ENCODE assay signal across 32 mouse cellular contexts in the genomic region with DNA sequence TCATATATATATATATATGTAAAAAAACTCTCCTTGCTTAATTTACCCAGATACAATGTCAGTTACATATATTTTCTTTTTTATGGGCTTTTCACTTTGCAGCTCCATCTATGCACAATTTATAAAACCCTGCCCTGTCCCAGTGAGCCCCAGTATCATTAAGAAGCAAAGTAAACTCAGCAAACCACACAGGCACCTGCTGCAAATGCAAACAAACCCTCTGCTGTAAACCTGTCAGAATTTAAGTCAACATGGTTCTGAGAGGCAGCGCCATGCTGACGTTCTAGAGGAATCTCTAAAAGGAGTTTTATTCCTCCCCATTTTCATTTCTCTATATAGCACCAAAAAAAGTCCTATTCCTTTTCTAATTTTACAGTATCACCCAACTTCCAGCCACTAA. TPM values are rescaled to one million over a fixed set of nuclear protein-coding genes. Genes with fewer than 3 reads are reported as not detected.
"Had no signal": no experiment of that assay in that cellular context is flagged by ENCODE, and none has a peak within 500 bp of the region (broad histone marks: within the 10 kb centered on the region; RNA-seq: fewer than 3 reads in every experiment).

No protein-coding gene starts in this region.

- H3K27me3 ChIP-seq: heart, embryonic 13.5 days; heart, embryonic 15.5 days; hindbrain, embryonic 13.5 days; hindbrain, embryonic 15.5 days; kidney, embryonic 15.5 days; limb, embryonic 13.5 days; limb, embryonic 15.5 days; liver, embryonic 12.5 days had no signal

- H3K4me1 ChIP-seq: hindbrain, embryonic 13.5 days; hindbrain, embryonic 15.5 days; kidney, embryonic 15.5 days; limb, embryonic 13.5 days; limb, embryonic 15.5 days; liver, embryonic 12.5 days had no signal

- DNase-seq: gastrocnemius, adult 2 months; gastrocnemius, postnatal 14 days; gastrocnemius, postnatal 36 days; heart, adult 18-20 months; heart, postnatal 14 days; heart, postnatal 36 days; kidney, adult 18-20 months; kidney, adult 9 months; kidney, postnatal 14 days; kidney, postnatal 36 days; layer of hippocampus, adult 9-11 months; layer of hippocampus, postnatal 36 days; left cerebral cortex, postnatal 4 days had no signal

- ATAC-seq: inflammation-experienced regulatory T-cells, adult 6 months; liver, embryonic 12.5 days had no signal

- H3K9me3 ChIP-seq: heart, embryonic 15.5 days; hindbrain, embryonic 15.5 days; kidney, embryonic 15.5 days; limb, embryonic 15.5 days; liver, embryonic 12.5 days had no signal

- H3K9ac ChIP-seq: heart, embryonic 13.5 days; heart, embryonic 15.5 days; hindbrain, embryonic 13.5 days; hindbrain, embryonic 15.5 days; kidney, embryonic 15.5 days; limb, embryonic 13.5 days; limb, embryonic 15.5 days; liver, embryonic 12.5 days; liver, embryonic 14.5 days had no signal

- H3K27ac ChIP-seq: gastrocnemius, adult 2 months; heart, embryonic 13.5 days; heart, embryonic 15.5 days; hindbrain, embryonic 13.5 days; hindbrain, embryonic 15.5 days; kidney, embryonic 15.5 days; kidney, postnatal 0 days; limb, embryonic 13.5 days; limb, embryonic 15.5 days; liver, embryonic 12.5 days; liver, embryonic 14.5 days had no signal

- H3K4me2 ChIP-seq: heart, embryonic 11.5 days; heart, embryonic 13.5 days; heart, embryonic 15.5 days; hindbrain, embryonic 13.5 days; hindbrain, embryonic 15.5 days; kidney, embryonic 15.5 days; limb, embryonic 13.5 days; limb, embryonic 15.5 days; liver, embryonic 12.5 days had no signal

- H3K4me3 ChIP-seq: gastrocnemius, adult 2 months; heart, embryonic 13.5 days; heart, embryonic 15.5 days; hindbrain, embryonic 13.5 days; hindbrain, embryonic 15.5 days; kidney, embryonic 15.5 days; limb, embryonic 13.5 days; limb, embryonic 15.5 days; liver, embryonic 12.5 days had no signal

RNA-seq across cellular contexts. Expression of gene Wee2, which starts 36.9 kb away (rescaled TPM):
- total RNA-seq: gastrocnemius, adult 2 months; gastrocnemius, postnatal 14 days; gastrocnemius, postnatal 36 days; heart, adult 18-20 months; heart, postnatal 14 days; heart, postnatal 36 days; hematopoietic stem cell, adult 5-6 weeks; layer of hippocampus, adult 18-20 months; layer of hippocampus, postnatal 14 days; left cerebral cortex, postnatal 25 days; left cerebral cortex, postnatal 4 days; liver, adult 2 months had no signal
- polyA plus RNA-seq: heart, embryonic 11.5 days; heart, embryonic 13.5 days; heart, embryonic 15.5 days; heart, postnatal 0 days; inflammation-experienced regulatory T-cells, adult 6 months; large intestine, adult 2 months; limb, embryonic 13.5 days; limb, embryonic 15.5 days; liver, adult 2 months; liver, embryonic 12.5 days; liver, embryonic 14.5 days had no signal
